23 mouse cellular contexts compared by ENCODE assay signal in the genomic region with DNA sequence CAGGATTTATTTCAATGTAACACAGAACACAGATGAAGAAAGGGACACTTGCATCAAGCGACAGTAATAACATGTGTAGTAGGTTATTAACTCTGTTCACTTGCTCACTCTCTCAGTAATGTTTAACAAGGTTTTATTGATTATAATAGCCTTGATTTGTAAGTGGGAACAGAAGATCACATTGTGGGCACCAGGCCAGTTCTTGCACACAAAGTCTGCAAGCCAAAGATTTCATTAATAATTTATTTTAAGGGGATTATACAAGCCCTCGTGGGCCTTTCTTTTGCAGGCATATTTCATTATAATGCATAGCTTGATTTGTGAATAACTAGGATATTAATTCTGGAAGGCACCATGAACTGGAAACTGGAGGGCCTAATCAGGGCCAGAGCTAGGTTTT.
DNase-seq lines count a peak whose midpoint lies in the region; ATAC-seq and TF ChIP-seq lines count a peak whose summit lies in the region.
"Had no signal": no experiment of that assay in that cellular context is flagged by ENCODE, and none has a peak within 500 bp of the region (broad histone marks: within the 10 kb centered on the region; RNA-seq: fewer than 3 reads in every experiment).

No protein-coding gene starts in this region.

- WGBS in kidney, adult 2 months = 37% methylated on average over 2 of the region's 2 CpGs
- WGBS in kidney, embryonic 14.5 days = 64% methylated on average over 2 of the region's 2 CpGs
- WGBS in midbrain, embryonic 15.5 days = 30% methylated on average over 2 of the region's 2 CpGs
- 73% methylated on average over 2 of the region's 2 CpGs for WGBS in midbrain, embryonic 11.5 days
- WGBS in embryonic facial prominence, embryonic 10.5 days = 77% methylated on average over 2 of the region's 2 CpGs
- 55% methylated on average over 2 of the region's 2 CpGs for WGBS in hindbrain, embryonic 16.5 days

- H3K4me2 ChIP-seq in kidney, embryonic 14.5 days (replicated peaks; ENCODE audit: low read depth, low read length) = no peak overlapping the region
- H3K4me2 ChIP-seq in midbrain, embryonic 15.5 days = no peak overlapping the region
- H3K4me2 ChIP-seq in midbrain, embryonic 11.5 days = no peak overlapping the region
- H3K4me2 ChIP-seq in hindbrain, embryonic 16.5 days (ENCODE audit: low read length) = no peak overlapping the region
- H3K4me2 ChIP-seq: forebrain, embryonic 15.5 days; heart, embryonic 12.5 days; limb, embryonic 13.5 days; midbrain, embryonic 12.5 days; stomach, embryonic 15.5 days had no signal

- no peaks in the 10 kb centered on the region for H3K9me3 ChIP-seq in kidney, embryonic 14.5 days (ENCODE audit: control insufficient read depth, low read length)
- no peaks in the 10 kb centered on the region for H3K9me3 ChIP-seq in midbrain, embryonic 15.5 days
- no peaks in the 10 kb centered on the region for H3K9me3 ChIP-seq in midbrain, embryonic 11.5 days (ENCODE audit: control insufficient read depth, low read length)
- no peaks in the 10 kb centered on the region for H3K9me3 ChIP-seq in embryonic facial prominence, embryonic 10.5 days
- no peaks in the 10 kb centered on the region for H3K9me3 ChIP-seq in hindbrain, embryonic 16.5 days (ENCODE audit: control insufficient read depth, low read length)
- H3K9me3 ChIP-seq: forebrain, embryonic 15.5 days; heart, embryonic 12.5 days; hindbrain, embryonic 10.5 days; limb, embryonic 13.5 days; midbrain, embryonic 12.5 days; stomach, embryonic 15.5 days had no signal

- H3K27ac ChIP-seq in kidney, adult 2 months (ENCODE audit: insufficient read depth, low read depth, low read length) = no peak overlapping the region
- no peak overlapping the region for H3K27ac ChIP-seq in kidney, embryonic 14.5 days (ENCODE audit: low read depth, low read length)
- H3K27ac ChIP-seq in midbrain, embryonic 15.5 days = peak overlapping the region; percentile 27; the same call in 1 of the 2 replicates
- H3K27ac ChIP-seq in midbrain, embryonic 11.5 days (ENCODE audit: low read depth, low read length) = no peak overlapping the region
- H3K27ac ChIP-seq in embryonic facial prominence, embryonic 10.5 days (replicated peaks) = no peak overlapping the region
- H3K27ac ChIP-seq in hindbrain, embryonic 16.5 days (ENCODE audit: low read depth, low read length) = no peak overlapping the region
- H3K27ac ChIP-seq: forebrain, embryonic 15.5 days; hindbrain, embryonic 10.5 days; limb, embryonic 13.5 days; midbrain, embryonic 12.5 days; stomach, embryonic 15.5 days had no signal

- H3K36me3 ChIP-seq in kidney, adult 2 months (ENCODE audit: control insufficient read depth, insufficient read depth, low read length) = no peaks in the 10 kb centered on the region
- H3K36me3 ChIP-seq in kidney, embryonic 14.5 days (ENCODE audit: control insufficient read depth, insufficient read depth, low read length) = no peaks in the 10 kb centered on the region
- no peaks in the 10 kb centered on the region for H3K36me3 ChIP-seq in midbrain, embryonic 15.5 days (replicated peaks)
- H3K36me3 ChIP-seq in midbrain, embryonic 11.5 days (ENCODE audit: control insufficient read depth, insufficient read depth, low read length) = no peaks in the 10 kb centered on the region
- H3K36me3 ChIP-seq in embryonic facial prominence, embryonic 10.5 days (replicated peaks) = no peaks in the 10 kb centered on the region
- H3K36me3 ChIP-seq in hindbrain, embryonic 16.5 days (ENCODE audit: control insufficient read depth, insufficient read depth, low read length) = no peaks in the 10 kb centered on the region
- H3K36me3 ChIP-seq: forebrain, embryonic 15.5 days; heart, embryonic 12.5 days; hindbrain, embryonic 10.5 days; limb, embryonic 13.5 days; midbrain, embryonic 12.5 days; stomach, embryonic 15.5 days had no signal

- DNase-seq in kidney, adult 2 months = peak; percentile 65
- DNase-seq in midbrain, embryonic 11.5 days (ENCODE audit: low spot score, missing footprints) = no peak
- DNase-seq in kidney, postnatal 10 days = peak; percentile 41
- DNase-seq in embryonic facial prominence, embryonic 10.5 days (ENCODE audit: low spot score) = no peak
- no peak for DNase-seq in heart, adult 11 months
- DNase-seq: adrenal gland, postnatal 25 days; cerebellum, adult 11 months; cerebellum, adult 9-11 months; heart, adult 18-20 months; heart, postnatal 10 days; lung, adult 18-20 months; lung, postnatal 10 days; thymus, postnatal 25 days had no signal

- TF ChIP-seq CTCF in kidney, adult 2 months (conservative IDR thresholded peaks at IDR 0.05; ENCODE audit: insufficient read depth, insufficient read length, low read depth, low read length) = no peak

- H3K4me1 ChIP-seq in kidney, adult 2 months (ENCODE audit: control insufficient read depth, insufficient read depth, low read length) = peaks cover 7% of the 10 kb centered on the region; the same call in 1 of the 2 replicates
- H3K4me1 ChIP-seq in kidney, embryonic 14.5 days (ENCODE audit: control insufficient read depth, insufficient read depth, low read length) = no peaks in the 10 kb centered on the region
- peaks cover 24% of the 10 kb centered on the region for H3K4me1 ChIP-seq in midbrain, embryonic 15.5 days
- H3K4me1 ChIP-seq in midbrain, embryonic 11.5 days (ENCODE audit: control insufficient read depth, insufficient read depth, low read length) = no peaks in the 10 kb centered on the region
- H3K4me1 ChIP-seq in embryonic facial prominence, embryonic 10.5 days = peaks cover 15% of the 10 kb centered on the region
- 0 out of 2 replicates have a peak, but pooled peaks cover 3% of the 10 kb centered on the region for H3K4me1 ChIP-seq in hindbrain, embryonic 16.5 days (ENCODE audit: control insufficient read depth, insufficient read depth, low read depth, low read length)
- H3K4me1 ChIP-seq: stomach, embryonic 15.5 days had no signal

- no peak for TF ChIP-seq POLR2A in kidney, adult 2 months (IDR thresholded peaks at IDR 0.05; ENCODE audit: low read depth, low read length)

- ATAC-seq in kidney, embryonic 14.5 days (ENCODE audit: low FRiP score, low TSS enrichment) = no peak
- no peak; the same call in 1 of the 2 replicates for ATAC-seq in midbrain, embryonic 15.5 days (replicated peaks)
- no peak for ATAC-seq in midbrain, embryonic 11.5 days (ENCODE audit: low FRiP score)
- no peak for ATAC-seq in hindbrain, embryonic 16.5 days
- ATAC-seq: CD4-positive, CD25-positive, alpha-beta regulatory T cell, adult 4 months; forebrain, embryonic 15.5 days had no signal

- H3K27me3 ChIP-seq in kidney, adult 2 months (replicated peaks; ENCODE audit: control insufficient read depth, insufficient read depth, low read length) = no peaks in the 10 kb centered on the region
- no peaks in the 10 kb centered on the region for H3K27me3 ChIP-seq in kidney, embryonic 14.5 days (ENCODE audit: control insufficient read depth, insufficient read depth, low read length)
- no peaks in the 10 kb centered on the region; the same call in 1 of the 2 replicates for H3K27me3 ChIP-seq in midbrain, embryonic 15.5 days (replicated peaks)
- no peaks in the 10 kb centered on the region for H3K27me3 ChIP-seq in midbrain, embryonic 11.5 days (ENCODE audit: control insufficient read depth, insufficient read depth, low read length)
- H3K27me3 ChIP-seq in embryonic facial prominence, embryonic 10.5 days (replicated peaks; ENCODE audit: low read depth, poor library complexity, severe bottlenecking) = peaks cover 15% of the 10 kb centered on the region
- H3K27me3 ChIP-seq in hindbrain, embryonic 16.5 days (replicated peaks; ENCODE audit: control insufficient read depth, insufficient read depth, low read length) = no peaks in the 10 kb centered on the region
- H3K27me3 ChIP-seq: forebrain, embryonic 15.5 days; stomach, embryonic 15.5 days had no signal

- H3K4me3 ChIP-seq in kidney, adult 2 months (ENCODE audit: insufficient read depth, low read depth, low read length) = no peak overlapping the region
- no peak overlapping the region for H3K4me3 ChIP-seq in kidney, embryonic 14.5 days (ENCODE audit: low read length)
- H3K4me3 ChIP-seq in midbrain, embryonic 15.5 days = no peak overlapping the region
- H3K4me3 ChIP-seq in midbrain, embryonic 11.5 days (ENCODE audit: low read depth, low read length) = no peak overlapping the region
- H3K4me3 ChIP-seq in embryonic facial prominence, embryonic 10.5 days = no peak overlapping the region
- H3K4me3 ChIP-seq in hindbrain, embryonic 16.5 days (ENCODE audit: low read length) = no peak overlapping the region
- H3K4me3 ChIP-seq: forebrain, embryonic 15.5 days; heart, embryonic 12.5 days; hindbrain, embryonic 10.5 days; limb, embryonic 13.5 days; midbrain, embryonic 12.5 days; stomach, embryonic 15.5 days had no signal

- no peak overlapping the region for H3K9ac ChIP-seq in kidney, embryonic 14.5 days (ENCODE audit: low read depth, low read length)
- no peak overlapping the region for H3K9ac ChIP-seq in midbrain, embryonic 15.5 days
- H3K9ac ChIP-seq in midbrain, embryonic 11.5 days (ENCODE audit: low read length) = no peak overlapping the region
- no peak overlapping the region for H3K9ac ChIP-seq in hindbrain, embryonic 16.5 days (ENCODE audit: low read depth, low read length)
- H3K9ac ChIP-seq: forebrain, embryonic 15.5 days; heart, embryonic 12.5 days; limb, embryonic 13.5 days; midbrain, embryonic 12.5 days; stomach, embryonic 15.5 days had no signal

Comparison
In these comparisons a context has a peak if more than half of its experiments do, and no peak if none do; other contexts are left out.
1. DNase-seq: peak in kidney, adult 2 months (single experiment) and kidney, postnatal 10 days (single experiment); none in midbrain, embryonic 11.5 days (single experiment), embryonic facial prominence, embryonic 10.5 days (single experiment) and heart, adult 11 months (single experiment).